Mouse (Mus musculus): ENCODE data around the gene Fcgrt.
"Not testable (repeated sequence)": the region's sequence is repeated elsewhere in the genome, so short reads cannot be mapped to it uniquely, and the experiment has no call there.

Gene Fcgrt

GRCm38 (mm10) chr7:45129776-45130512 lies 26.3 kb upstream of the Fcgrt start:
- no peak for DNase-seq (ENCODE audit: low read depth)

GRCm38 (mm10) chr7:45129318-45129717 lies 25.7 kb upstream of the Fcgrt start:
- peak; percentile 87 for DNase-seq (ENCODE audit: low read depth)

- DNase-seq (ENCODE audit: low read depth), result peak; percentile 100
These were observed 25.1 kb upstream of the Fcgrt start, which contains the start of gene Rpl13a for GRCm38 (mm10) chr7:45128624-45129246. Rpl13a (minus strand) TSS chr7:45128761.

DNA sequence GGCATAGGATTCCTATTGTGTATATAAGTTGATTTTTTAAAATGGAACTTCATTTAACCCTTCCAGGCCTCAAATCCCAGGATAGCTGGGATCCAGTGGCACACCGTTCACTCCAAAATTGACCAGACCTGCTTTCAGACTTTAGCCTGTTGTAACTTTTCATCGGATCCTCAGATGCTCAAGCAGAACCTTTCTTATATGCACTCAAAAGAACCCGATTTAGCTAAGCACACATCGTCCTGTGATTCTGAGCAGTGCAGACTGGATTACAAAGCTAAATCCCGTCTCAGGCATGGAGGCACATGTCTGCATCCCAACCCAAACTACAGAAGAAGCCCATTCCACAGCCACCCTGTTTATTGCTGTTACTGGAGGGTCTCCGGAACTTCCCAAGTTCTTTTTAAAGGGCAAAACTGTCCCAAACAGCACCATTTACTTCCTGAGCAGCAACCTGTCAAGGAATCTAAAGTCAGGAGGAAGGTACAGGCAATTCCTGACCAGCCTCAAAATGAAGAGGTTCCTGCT lies 24.1 kb upstream of the Fcgrt start:
- DNase-seq (ENCODE audit: low read depth), result no peak

DNA sequence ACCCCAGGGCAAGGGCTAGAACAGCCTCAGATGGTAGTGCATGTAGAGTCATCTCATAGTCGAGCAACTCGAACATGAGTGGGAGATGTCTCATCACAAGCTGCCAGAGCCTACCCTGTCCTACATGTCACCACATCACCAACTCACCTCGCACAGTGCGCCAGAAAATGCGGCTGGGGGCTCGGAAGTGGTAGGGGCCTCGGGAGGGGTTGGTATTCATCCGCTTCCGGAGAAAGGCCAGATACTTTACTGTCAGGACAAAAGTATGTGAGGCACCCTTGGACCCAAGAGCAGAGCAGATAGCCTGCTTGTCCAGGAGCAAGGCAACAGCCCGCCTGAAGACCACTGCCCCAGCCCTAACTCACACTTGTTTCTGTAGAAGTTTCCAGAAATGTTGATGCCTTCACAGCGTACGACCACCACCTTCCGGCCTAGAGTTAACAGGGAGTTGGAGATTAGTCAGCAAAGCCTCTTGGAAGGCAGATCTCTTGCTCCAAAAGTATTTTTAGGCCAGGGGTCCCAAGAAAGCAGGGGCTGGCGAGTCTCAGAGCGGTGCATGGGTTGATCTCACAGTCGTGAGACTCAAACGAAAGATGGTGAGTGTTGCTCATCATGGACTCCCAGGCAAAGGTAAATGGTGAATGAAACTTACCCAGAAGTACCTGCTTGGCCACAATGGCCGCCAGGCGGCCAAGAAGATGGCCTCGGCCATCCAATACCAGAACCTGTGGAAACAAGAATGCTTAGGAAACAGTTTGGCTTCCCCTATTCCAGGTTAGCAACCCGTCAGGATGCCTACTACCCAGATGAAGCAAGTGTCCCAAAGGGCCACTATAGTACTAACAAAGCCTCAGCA lies 23.4 kb upstream of the Fcgrt start:
- peak; percentile 55 for DNase-seq (ENCODE audit: low read depth)

DNA sequence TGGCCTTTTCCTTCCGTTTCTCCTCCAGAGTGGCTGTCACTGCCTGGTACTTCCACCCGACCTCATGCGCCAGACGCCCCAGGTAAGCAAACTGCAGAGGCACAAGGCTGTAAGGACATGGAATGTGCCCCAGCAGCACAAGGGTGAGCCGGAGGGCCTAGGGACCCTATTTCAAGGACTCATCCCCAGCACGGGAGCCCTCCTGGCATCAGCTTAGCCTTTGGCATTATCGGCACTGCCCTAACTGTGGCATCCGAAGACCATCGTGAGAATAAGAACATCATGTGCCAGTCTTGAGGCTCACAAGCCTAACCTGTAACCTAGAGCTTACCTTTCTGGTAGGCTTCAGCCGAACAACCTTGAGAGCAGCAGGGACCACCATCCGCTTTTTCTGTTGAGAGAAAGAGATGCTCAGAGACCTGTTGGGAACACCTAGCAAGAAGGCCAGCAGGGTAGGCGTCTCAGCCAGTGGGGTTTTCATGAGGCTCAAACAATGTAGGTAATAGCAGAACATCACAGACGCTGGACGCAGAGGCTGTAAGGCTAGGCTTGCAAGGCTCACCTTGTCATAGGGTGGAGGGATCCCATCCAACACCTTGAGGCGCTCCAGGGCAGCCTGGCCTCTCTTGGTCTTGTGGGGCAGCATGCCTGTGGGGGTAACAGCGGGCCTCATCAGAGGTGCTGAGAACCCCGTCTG lies 22.6 kb upstream of the Fcgrt start:
- no peak for DNase-seq (ENCODE audit: low read depth)

GRCm38 (mm10) chr7:45125649-45126048 lies 22.0 kb upstream of the Fcgrt start:
- not testable (repeated sequence) for DNase-seq (ENCODE audit: low read depth)

GRCm38 (mm10) chr7:45125144-45125600 lies 21.5 kb upstream of the Fcgrt start:
- DNase-seq (ENCODE audit: low read depth), result peak; percentile 86

- peak; percentile 100 for DNase-seq (ENCODE audit: low read depth)
These were observed 20.8 kb upstream of the Fcgrt start, which contains the start of gene Rps11 for GRCm38 (mm10) chr7:45124224-45125143. Rps11 (minus strand) TSS chr7:45124439.

- DNase-seq (ENCODE audit: low read depth), result peak; percentile 63
These were observed 19.5 kb upstream of the Fcgrt start for GRCm38 (mm10) chr7:45123186-45123570.

- no peak for DNase-seq (ENCODE audit: low read depth)
These were observed 19.0 kb upstream of the Fcgrt start for GRCm38 (mm10) chr7:45122561-45123185.

DNA sequence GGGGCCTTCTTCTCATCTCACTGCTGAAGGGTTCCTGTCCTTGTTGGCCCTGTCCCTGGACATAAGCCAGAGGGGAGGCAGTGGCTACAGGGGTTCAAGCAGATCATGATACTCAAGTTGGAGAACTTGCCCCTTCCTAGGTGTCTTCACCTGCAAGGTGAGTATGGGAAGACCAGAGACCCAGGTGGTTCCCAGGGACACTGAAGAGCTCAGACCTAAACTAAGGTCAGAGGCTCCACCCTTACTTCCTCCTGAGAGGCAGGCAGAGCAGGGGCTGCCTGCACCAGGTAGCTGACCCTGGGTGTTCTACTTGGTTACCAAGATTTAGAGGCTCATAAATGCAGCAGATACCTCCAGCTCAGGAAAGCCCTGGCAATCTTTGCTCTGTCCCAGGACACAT lies 18.3 kb upstream of the Fcgrt start:
- DNase-seq (ENCODE audit: low read depth), result no peak

DNA sequence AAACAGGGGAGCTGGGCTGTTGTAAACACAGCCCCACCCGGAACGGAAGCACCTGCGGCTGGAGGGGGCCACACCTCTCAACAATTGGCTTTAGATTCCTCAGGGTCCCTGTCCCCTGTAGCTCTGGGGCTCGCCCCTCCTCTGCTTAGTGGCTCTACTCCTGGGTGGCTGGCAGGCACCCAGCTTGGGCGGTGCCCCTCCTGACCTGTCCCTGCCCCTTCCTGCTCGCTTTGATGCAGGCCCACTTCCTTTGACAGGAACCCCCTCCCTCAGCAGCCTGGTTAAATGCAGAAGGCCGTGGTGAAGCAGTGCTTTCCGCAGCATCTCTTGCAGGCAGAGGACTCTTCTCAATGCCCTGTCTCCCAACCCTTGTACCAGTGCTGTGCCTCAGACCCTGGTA lies 17.8 kb upstream of the Fcgrt start:
- peak; percentile 90 for DNase-seq (ENCODE audit: low read depth)

DNA sequence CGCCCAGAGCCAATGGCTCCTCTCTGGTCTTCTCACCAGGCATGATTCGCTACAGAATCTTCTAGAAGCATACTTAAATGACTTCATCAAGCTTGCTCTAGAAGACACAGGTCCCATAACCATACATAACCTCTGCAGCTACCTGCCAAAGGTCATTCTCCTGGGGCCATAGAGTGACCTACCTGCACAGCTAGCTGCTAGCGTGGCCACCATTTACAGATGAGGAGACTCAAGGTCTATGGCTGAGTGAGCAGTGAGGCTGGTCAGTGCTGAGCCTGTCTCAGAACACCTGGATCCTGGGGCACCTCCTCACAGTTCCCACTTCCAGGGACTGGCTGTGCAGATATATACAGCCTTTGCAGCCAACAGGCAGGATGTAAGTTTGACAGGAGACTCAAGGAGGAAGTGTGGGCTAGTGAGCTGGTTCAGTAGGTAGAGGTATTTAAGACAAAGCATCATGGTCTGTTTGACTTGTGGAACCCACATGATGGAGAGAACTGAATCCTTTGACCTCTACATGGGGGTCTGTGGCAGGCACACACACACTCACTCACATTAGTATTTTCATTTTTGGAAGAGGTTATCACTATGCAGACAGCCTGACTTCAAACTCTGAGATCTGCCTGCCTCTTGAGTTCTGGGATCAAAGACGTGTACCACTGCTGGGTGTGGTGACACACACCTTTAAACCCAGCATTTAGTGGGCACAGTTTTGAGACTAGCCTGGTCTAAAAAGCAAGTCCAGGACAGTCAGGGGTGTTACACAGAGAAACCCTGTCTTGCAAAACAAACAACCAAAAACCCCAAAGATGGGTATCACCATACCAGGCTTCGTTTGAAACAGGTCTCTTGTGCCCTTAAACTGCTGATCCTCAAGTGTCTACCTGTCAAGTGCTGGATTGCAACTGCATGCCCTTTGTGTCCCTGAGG lies 16.4 kb upstream of the Fcgrt start:
- no peak for DNase-seq (ENCODE audit: low read depth)

DNA sequence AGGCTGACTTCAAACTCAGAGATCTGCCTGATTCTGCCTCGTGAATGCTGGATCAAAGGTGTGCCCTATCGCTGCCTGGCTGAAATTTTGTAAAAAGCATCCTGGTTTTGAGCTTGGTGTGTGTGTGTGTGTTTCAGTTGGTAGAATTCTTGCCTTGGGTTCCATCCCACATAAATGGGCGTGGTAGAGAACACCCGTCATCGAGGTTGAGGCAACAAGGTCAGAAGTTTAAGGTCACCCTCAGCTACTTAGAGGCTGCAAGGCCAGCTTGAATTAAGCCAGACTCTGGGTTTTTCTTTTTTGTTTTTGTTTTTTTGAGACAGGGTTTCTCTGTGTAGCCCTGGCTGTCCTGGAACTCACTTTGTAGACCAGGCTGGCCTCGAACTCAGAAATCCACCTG lies 14.7 kb upstream of the Fcgrt start:
- DNase-seq (ENCODE audit: low read depth), result no peak

- no peak for DNase-seq (ENCODE audit: low read depth)
These were observed 13.9 kb upstream of the Fcgrt start for GRCm38 (mm10) chr7:45117566-45117965.

GRCm38 (mm10) chr7:45113476-45113875 lies 9.8 kb upstream of the Fcgrt start:
- no peak for DNase-seq (ENCODE audit: low read depth)

GRCm38 (mm10) chr7:45112529-45112928 lies 8.9 kb upstream of the Fcgrt start:
- no peak for DNase-seq (ENCODE audit: low read depth)

GRCm38 (mm10) chr7:45111940-45112339 lies 8.3 kb upstream of the Fcgrt start:
- DNase-seq (ENCODE audit: low read depth), result no peak
